Mouse (Mus musculus) embryonic facial prominence, embryonic 10.5 days (tissue): Measurements from ENCODE around the gene Ago1. TPM values are rescaled to one million over a fixed set of nuclear protein-coding genes. Genes with fewer than 3 reads are reported as not detected.
A peak's percentile ranks its signal among the peaks of the same experiment; 100 is the strongest.

ENCODE experiments used
- DNase-seq: peaks from one replicate; pipeline ENCODE4 v3.0.0-alpha.2; 2017; ENCODE audit warnings: low spot score
- H3K27ac ChIP-seq: fragments of 300-500 bp; sonication (generic); replicated peaks from 2 replicates; pipeline ENCODE4 v1.5.1; 2016; ENCODE audit warnings: mild to moderate bottlenecking
- H3K27me3 ChIP-seq: fragments of 300-500 bp; sonication (generic); replicated peaks from 2 replicates; pipeline ENCODE4 v1.6.1; 2016; ENCODE audit warnings: low read depth, mild to moderate bottlenecking; ENCODE audit not compliant: poor library complexity, severe bottlenecking
- H3K36me3 ChIP-seq: fragments of 300-500 bp; sonication (generic); replicated peaks from 2 replicates; pipeline ENCODE4 v1.6.1; 2016; ENCODE audit warnings: mild to moderate bottlenecking, moderate library complexity
- H3K4me1 ChIP-seq: fragments of 300-500 bp; sonication (generic); 2 replicates; pipeline ENCODE4 v1.6.1; 2016
- H3K4me3 ChIP-seq: fragments of 300-500 bp; sonication (generic); 2 replicates; pipeline ENCODE4 v1.5.1; 2016; ENCODE audit warnings: mild to moderate bottlenecking, moderate library complexity
- H3K9me3 ChIP-seq: fragments of 300-500 bp; sonication (generic); 2 replicates; pipeline ENCODE4 v1.6.1; 2016; ENCODE audit warnings: mild to moderate bottlenecking
- WGBS: fragments of 180-500 bp; shearing (Covaris S2); methylation state at CpG from one replicate; pipeline ENCODE4 v1.1.7; 2016; 5-methylcytosine and 5-hydroxymethylcytosine counted together
- polyA plus RNA-seq: library from polyadenylated mRNA; unstranded; fragments of >200 nt; fragmentation: Nextera tagmentation; extraction: Ambion mirVana; gene quantifications from 2 replicates; pipeline ENCODE4 v1.2.1, GENCODE M21; 2016

The Ago1 gene
- polyA plus RNA-seq, 1 experiment from 2014 or later: 6.3 TPM

DNA sequence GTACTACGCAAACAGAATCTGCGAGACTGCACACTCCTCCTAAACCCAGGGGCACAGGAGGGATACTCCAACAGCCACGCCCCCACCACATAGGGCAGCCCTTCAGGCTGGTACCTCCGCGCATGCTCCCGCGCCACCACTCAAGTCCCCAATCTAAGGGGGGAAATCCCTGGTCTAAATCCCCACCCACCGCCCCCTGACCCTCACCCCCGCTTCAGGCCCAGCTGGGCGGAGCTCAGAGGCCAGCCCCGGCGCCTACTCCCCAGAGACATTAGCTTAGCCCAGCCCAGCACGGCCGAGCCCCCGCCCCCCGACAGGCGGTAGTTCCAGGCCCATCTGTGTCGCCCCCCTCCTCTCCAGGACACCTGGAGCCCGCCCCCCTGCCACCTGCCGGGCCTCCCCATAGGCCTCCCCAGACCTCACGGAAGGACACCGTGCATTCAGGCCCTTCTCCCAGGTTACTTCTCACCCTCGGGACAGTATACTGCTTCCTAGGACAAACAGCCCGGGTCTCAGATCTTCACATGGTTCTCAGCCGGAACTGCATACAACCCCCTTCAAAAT, 580 bp downstream of the Ago1 start:
- Histone ChIP-seq H3K27ac (peak overlapping the region; percentile 96), H3K27me3 (no peaks in the 10 kb centered on the region), H3K4me1 (peaks cover 56% of the 10 kb centered on the region), H3K4me3 (peak overlapping the region; percentile 88), H3K9me3 (no peaks in the 10 kb centered on the region), H3K36me3 (no peaks in the 10 kb centered on the region)
- under 1% methylated on average over 25 of the region's 25 CpGs for WGBS
- DNase-seq: peak; percentile 90

DNA sequence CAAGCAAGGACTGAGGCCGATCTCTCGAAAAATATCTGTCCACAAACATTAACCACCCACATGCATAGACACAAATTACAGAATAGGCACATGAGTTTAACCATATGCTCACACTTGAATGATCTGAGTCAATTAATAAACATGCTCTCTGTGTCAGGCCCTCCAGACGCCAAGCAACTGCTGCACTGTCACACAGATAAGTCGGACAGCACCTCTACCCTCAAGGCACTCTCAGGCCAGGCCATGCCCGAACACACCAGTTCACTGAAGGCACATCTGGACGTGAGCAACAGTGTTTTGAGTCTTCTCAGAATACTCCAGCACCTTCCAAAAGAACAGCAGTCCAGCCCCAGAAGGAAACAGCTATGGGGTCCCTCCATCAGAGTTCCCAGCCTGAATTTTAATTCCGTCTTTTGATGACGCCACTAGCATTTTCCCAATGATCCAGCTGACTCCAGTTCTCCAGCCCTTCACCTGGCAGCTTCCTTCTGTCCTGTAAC, 2.1 kb downstream of the Ago1 start:
- DNase-seq: no peak
- H3K9me3 ChIP-seq: no peaks in the 10 kb centered on the region
- no peaks in the 10 kb centered on the region for H3K27me3 ChIP-seq
- peaks cover 58% of the 10 kb centered on the region for H3K4me1 ChIP-seq
- H3K36me3 ChIP-seq: peaks cover 6% of the 10 kb centered on the region; the same call in 1 of the 2 replicates
- 25% methylated on average over 8 of the region's 8 CpGs for WGBS
- H3K27ac ChIP-seq: peak overlapping the region; percentile 96
- H3K4me3 ChIP-seq: peak overlapping the region; percentile 88

DNA sequence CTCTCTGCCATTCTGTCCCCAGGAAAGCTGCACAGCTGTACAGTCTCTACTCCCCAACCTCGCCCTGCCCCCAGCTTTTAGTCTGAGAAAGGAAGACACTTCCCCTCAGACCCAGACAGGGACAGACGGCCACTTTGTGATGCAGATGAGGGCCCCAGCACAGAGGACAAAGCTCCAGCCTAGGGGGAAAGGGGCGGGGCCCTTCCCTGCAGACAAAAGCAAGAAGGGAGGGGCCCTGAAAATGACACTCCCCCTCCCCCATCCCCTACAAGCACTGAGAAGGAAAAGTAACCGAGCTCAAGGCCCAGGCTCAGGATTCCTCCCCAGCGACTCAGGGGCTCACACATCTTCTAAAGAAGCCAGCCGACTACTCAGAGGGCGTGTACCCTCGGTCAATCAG, 2.5 kb downstream of the Ago1 start:
- Histone ChIP-seq H3K27me3 (no peaks in the 10 kb centered on the region), H3K4me3 (peak overlapping the region; percentile 88), H3K36me3 (peaks cover 8% of the 10 kb centered on the region), H3K4me1 (peaks cover 58% of the 10 kb centered on the region), H3K9me3 (no peaks in the 10 kb centered on the region), H3K27ac (peak overlapping the region; percentile 96)
- DNase-seq: peak; percentile 83
- 3% methylated on average over 8 of the region's 8 CpGs for WGBS

DNA sequence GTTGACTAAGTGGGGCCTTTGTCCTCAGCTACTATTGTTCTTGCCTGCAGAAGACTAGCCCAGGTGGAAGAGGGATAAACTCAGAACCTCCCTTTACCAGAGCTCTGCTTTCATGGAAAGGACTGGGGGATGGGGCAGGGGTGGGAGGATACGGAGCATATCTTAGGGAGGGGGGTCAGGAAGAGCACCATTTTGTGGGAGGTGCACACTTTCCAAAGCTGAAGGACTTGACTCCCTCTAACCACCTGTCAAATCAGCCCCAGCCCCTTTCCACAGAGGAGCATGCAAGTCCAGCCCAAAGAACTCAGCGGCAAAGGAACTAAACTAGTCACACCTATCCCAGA, 3.5 kb downstream of the Ago1 start:
- H3K4me1 ChIP-seq: peaks cover 58% of the 10 kb centered on the region
- WGBS: 9% methylated on average over 2 of the region's 2 CpGs
- peaks cover 18% of the 10 kb centered on the region for H3K36me3 ChIP-seq
- no peaks in the 10 kb centered on the region for H3K9me3 ChIP-seq
- H3K27ac ChIP-seq: peak overlapping the region; percentile 96
- DNase-seq: peak; percentile 23
- H3K4me3 ChIP-seq: peak overlapping the region; percentile 88
- H3K27me3 ChIP-seq: no peaks in the 10 kb centered on the region

DNA sequence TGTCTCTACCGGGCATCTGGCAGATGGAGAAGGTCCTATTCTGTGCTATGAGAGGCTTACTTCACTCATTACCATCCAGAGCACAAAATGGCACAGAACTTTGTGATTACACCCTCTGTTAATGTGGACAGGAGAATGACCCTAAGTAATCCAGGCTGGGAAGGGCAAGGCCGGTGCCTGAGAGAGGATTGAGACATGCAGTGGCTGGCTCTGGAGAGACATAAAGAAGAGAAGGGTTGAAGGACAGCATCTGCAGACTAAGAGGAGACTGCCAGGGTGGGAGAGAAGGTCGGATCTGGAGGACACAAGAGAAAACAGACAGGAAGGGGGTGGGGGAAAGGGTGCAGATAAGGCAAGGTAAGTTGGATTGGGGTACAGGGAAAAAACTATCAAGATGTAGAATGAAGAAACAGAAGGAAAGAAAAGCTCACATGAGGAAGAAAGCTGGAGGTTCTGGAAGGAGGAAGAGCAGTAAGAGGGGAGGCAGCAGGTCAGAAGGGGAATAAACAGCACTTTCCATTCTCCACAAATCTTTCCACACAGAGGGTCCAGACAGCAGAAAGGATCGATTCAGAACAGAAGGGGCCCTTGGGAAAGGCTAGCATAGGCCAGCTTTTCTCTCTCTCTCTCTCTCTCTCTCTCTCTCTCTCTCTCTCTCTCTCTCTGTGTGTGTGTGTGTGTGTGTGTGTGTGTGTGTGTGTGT, 4.0 kb downstream of the Ago1 start:
- DNase-seq: no peak
- Histone ChIP-seq H3K4me3 (peak overlapping the region; percentile 88), H3K27ac (peak overlapping the region; percentile 96), H3K27me3 (no peaks in the 10 kb centered on the region), H3K36me3 (peaks cover 23% of the 10 kb centered on the region), H3K4me1 (peaks cover 58% of the 10 kb centered on the region), H3K9me3 (no peaks in the 10 kb centered on the region)
- 30% methylated on average over 4 of the region's 4 CpGs for WGBS

DNA sequence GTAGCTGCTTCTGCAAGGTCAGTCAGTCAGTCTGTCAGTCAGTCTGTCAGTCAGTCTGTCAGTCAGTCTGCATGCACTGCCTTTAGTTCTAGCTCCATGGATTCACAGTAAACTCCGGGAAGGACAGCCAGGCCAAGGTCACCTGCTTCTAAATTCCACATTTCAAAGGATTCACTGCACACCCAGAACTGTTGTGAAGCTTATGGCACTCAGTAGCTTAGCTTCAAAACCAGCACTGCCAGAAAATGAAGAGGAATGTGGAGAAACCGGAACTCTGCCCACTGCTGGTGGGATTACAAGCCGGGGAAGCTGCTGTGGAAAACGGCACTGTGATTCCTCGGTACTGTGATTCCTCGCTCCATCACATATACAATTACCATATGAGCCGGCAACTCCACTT, 12.9 kb downstream of the Ago1 start:
- WGBS: 90% methylated on average over 7 of the region's 7 CpGs

DNA sequence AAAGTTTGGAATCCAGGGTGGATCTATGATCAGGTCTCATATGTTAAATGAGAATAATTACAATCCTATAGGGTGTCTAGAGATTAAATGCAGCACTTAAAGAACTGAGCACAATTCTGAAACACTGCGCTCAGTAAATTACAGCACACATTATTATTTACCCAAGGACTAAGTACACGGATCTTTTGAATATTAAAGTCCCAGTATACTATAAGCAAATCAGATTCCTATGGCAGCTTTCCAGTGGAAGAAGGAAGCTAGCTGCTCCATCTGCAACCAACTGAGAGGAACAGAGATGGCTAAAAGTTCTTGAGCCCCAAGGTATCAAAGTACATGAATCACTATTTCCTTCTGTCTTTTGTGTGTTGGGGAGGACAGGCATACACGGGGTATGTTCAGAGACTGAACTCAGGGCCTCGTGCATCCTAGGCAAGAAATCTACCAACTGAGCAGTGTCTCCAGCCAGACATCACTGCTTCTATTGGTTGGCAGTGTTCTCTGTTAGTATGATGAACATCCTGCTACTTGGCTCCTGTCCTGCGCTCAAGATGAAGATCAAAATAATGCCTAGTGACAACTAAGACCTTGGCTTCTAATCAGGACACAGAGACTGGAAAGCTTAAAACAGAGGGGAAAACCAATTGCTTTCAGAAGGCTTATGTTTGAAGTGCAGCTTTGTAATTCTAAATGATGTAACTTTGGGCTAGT, 13.7 kb downstream of the Ago1 start:
- Histone ChIP-seq H3K27ac (no peak overlapping the region), H3K4me1 (no peaks in the 10 kb centered on the region), H3K27me3 (no peaks in the 10 kb centered on the region), H3K36me3 (peaks cover 97% of the 10 kb centered on the region), H3K9me3 (no peaks in the 10 kb centered on the region; the same call in 1 of the 2 replicates), H3K4me3 (no peak overlapping the region)
- WGBS: 93% methylated on average over 5 of the region's 5 CpGs
- DNase-seq: no peak

More for the DNA sequence above, 12.9 kb downstream of the Ago1 start:
- no peak for DNase-seq
- Histone ChIP-seq H3K4me3 (no peak overlapping the region), H3K27me3 (no peaks in the 10 kb centered on the region), H3K9me3 (no peaks in the 10 kb centered on the region; the same call in 1 of the 2 replicates), H3K4me1 (no peaks in the 10 kb centered on the region), H3K36me3 (peaks cover 100% of the 10 kb centered on the region), H3K27ac (no peak overlapping the region)

DNA sequence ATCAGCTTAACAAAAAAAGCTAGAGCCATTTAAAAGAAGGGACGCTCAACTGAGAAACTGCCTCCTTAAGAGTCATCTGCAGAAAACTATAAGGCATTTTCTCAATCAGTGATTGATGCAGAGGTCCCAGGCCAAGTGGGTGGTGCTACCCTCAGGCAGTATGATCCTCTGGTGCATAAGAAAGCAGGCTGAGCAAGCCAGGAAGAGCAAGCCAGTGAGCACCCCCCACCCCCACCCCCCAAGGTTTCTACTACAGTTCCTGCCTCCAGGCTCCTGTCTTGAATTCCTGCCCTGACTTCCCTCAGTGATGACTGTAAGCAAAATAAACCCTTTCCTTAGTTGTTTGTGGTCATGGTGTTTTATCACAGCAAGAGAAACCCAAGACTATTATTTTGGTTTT, 18.1 kb downstream of the Ago1 start:
- Histone ChIP-seq H3K9me3 (no peaks in the 10 kb centered on the region; the same call in 1 of the 2 replicates), H3K4me3 (no peak overlapping the region), H3K27ac (no peak overlapping the region), H3K27me3 (no peaks in the 10 kb centered on the region), H3K36me3 (peaks cover 94% of the 10 kb centered on the region), H3K4me1 (no peaks in the 10 kb centered on the region)
- no peak for DNase-seq
- 87% methylated on average over 1 of the region's 1 CpGs for WGBS

DNA sequence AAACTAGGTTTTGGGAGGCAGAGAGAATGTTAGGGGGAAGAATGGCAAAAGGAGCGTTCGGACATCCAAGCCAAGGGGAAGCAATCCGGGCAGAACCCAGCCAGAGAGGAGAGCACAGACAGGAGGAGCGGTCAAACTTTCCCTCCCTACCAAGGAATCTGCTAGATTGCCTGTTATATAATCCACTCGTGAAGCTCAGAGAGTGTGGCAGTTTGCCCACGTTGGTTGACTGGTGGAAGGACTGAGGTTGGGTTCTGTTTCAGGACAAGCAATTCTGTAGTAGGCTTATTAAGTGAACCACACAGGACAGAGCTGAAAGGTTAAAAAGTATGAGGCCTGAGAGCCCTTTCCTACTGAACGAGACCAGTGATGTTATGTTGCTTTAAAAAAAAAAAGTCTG, 21.3 kb downstream of the Ago1 start:
- Histone ChIP-seq H3K27ac (no peak overlapping the region), H3K36me3 (peaks cover 88% of the 10 kb centered on the region), H3K4me3 (no peak overlapping the region), H3K9me3 (no peaks in the 10 kb centered on the region), H3K4me1 (no peaks in the 10 kb centered on the region), H3K27me3 (no peaks in the 10 kb centered on the region)
- WGBS: 88% methylated on average over 7 of the region's 7 CpGs
- no peak for DNase-seq

DNA sequence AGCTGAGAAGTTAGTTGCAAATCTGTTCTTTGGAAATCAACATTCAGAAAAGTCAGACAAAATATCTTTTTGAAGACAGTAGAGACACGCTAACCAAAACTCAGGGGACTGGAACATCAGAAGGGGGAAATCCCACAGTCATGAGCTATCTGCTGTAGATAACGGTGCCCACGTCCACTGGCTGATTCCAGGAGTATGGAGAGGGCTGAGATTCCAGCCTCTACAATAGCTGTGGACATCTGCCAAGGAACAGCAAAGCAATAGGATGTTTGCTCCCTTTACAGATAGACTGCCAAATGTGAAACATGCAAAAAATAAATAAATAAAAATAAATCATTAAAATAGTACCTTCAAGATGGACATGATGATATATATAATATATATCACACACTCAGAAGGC, 23.9 kb downstream of the Ago1 start:
- WGBS: 96% methylated on average over 3 of the region's 3 CpGs
- no peak overlapping the region for H3K4me3 ChIP-seq
- H3K36me3 ChIP-seq: peaks cover 92% of the 10 kb centered on the region

DNA sequence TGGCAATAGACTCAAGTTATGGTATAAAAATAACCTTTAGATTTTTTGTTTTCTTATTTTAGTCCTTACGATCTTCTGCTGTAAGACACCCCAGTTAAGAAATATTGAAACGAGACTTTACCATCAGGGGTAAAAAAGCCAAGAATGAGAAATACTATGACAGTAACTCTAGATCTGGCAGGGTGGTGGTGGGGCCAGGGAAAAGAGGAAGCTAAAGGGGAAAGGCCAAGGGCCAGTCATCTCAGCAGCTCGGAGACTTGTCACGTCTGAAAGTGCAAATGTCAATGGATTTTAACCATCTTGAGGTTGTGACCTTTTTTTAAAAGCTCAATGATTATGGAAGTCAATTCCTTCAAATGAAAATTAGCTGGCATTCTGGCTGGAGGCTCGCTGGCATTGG, 30.1 kb downstream of the Ago1 start:
- DNase-seq: no peak
- Histone ChIP-seq H3K4me1 (no peaks in the 10 kb centered on the region), H3K27ac (no peak overlapping the region), H3K4me3 (no peak overlapping the region), H3K9me3 (no peaks in the 10 kb centered on the region), H3K36me3 (peaks cover 84% of the 10 kb centered on the region), H3K27me3 (no peaks in the 10 kb centered on the region)
- WGBS: 69% methylated on average over 5 of the region's 5 CpGs

More for the DNA sequence above, 23.9 kb downstream of the Ago1 start:
- no peaks in the 10 kb centered on the region for H3K9me3 ChIP-seq
- H3K27ac ChIP-seq: no peak overlapping the region
- DNase-seq: no peak
- H3K4me1 ChIP-seq: no peaks in the 10 kb centered on the region
- no peaks in the 10 kb centered on the region for H3K27me3 ChIP-seq

DNA sequence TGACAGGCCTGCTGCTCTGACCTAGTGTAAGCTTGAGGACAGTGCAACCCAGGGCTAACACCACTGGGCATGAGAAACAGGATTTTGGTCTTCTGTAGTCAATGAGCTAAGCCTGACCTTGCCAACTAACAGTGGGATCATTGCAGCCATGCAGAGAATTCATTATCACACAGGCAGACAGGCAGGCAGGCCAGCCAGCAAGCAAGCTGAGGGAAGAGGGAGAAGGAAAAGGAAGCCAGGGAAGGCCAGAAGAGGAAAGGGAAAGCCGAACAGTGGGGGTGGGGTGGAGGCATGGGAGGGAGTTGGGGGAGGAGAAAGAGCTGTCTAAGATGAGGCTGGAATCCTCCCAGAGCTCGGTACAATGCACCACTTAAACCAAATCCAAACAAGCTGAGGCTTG, 32.1 kb downstream of the Ago1 start:
- Histone ChIP-seq H3K27ac (no peak overlapping the region), H3K9me3 (no peaks in the 10 kb centered on the region), H3K27me3 (no peaks in the 10 kb centered on the region), H3K4me1 (no peaks in the 10 kb centered on the region), H3K4me3 (no peak overlapping the region), H3K36me3 (peaks cover 64% of the 10 kb centered on the region)
- no peak for DNase-seq
- WGBS: 48% methylated on average over 2 of the region's 2 CpGs

DNA sequence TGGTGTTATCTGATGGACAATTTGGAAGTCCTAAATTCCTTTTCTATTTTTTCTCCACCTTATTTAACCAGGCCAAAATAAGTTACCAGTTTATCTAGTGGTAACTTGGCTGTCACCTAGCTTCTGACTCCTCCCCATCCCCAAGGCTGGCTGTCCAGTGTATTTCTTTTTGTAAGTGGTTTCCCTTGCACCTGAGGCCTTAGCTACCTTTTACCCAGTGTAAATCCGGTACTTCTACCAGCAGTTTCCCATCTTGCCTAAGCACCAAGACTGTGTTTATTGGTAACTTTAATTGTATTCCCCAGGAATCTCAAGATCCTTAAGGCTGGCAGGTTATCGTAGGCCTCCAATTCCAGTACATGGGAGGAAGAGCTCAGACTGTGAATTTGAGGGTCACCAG, 34.3 kb downstream of the Ago1 start:
- 93% methylated on average over 2 of the region's 2 CpGs for WGBS
- Histone ChIP-seq H3K4me1 (0 out of 2 replicates have a peak, but pooled peaks cover 6% of the 10 kb centered on the region), H3K4me3 (no peak overlapping the region), H3K36me3 (peaks cover 42% of the 10 kb centered on the region), H3K27me3 (no peaks in the 10 kb centered on the region), H3K9me3 (no peaks in the 10 kb centered on the region), H3K27ac (no peak overlapping the region)
- DNase-seq: no peak
